Mouse (Mus musculus) brain, adult 10 weeks (tissue): Measurements from ENCODE around the gene Cpsf4. TPM values are rescaled to one million over a fixed set of nuclear protein-coding genes. Genes with fewer than 3 reads are reported as not detected.

Experiments used
- polyA plus RNA-seq: library from polyadenylated mRNA; stranded (reverse); fragments of 350-450 nt; fragmentation: Illumina TruSeq; extraction: RNeasy Lipid Tissue Mini Kit (QIAGEN cat#74804); gene quantifications from one replicate; pipeline ENCODE4 v1.2.3, GENCODE M21; 2015; ENCODE audit warnings: low read depth, low replicate concordance

Gene Cpsf4
- polyA plus RNA-seq = 20.5 TPM

GRCm38 (mm10) chr5:145166536-145167305 lies at the start of gene Cpsf4, which contains the start of gene Ptcd1:
Cpsf4 (plus strand) TSS chr5:145167213.
Ptcd1 (minus strand) TSS chr5:145167108.

GRCm38 (mm10) chr5:145139571-145140519 lies 27.2 kb upstream of the Cpsf4 start, which contains the start of the genes Pdap1 and Bud31:
Pdap1 (minus strand) TSS chr5:145140238.
Bud31 (plus strand) TSS chr5:145140362.

GRCm38 (mm10) chr5:145191962-145192361 lies 24.9 kb downstream of the Cpsf4 start, which contains the start of gene Atp5j2:
Atp5j2 (minus strand) TSS chr5:145192062.

GRCm38 (mm10) chr5:145201321-145201991 lies 34.4 kb downstream of the Cpsf4 start, which contains the start of gene Zkscan14:
Zkscan14 (minus strand) TSS chr5:145201868.

GRCm38 (mm10) chr5:145203936-145204691 lies 37.1 kb downstream of the Cpsf4 start, which contains the start of gene Zkscan5:
Zkscan5 (plus strand) TSS chr5:145204562.

GRCm38 (mm10) chr5:145231367-145231871 lies 64.4 kb downstream of the Cpsf4 start, which contains the start of gene Zfp655:
Zfp655 (plus strand) TSS chr5:145231715.

Other genes with a start within 250 kb of the Cpsf4 start
- gene Smurf1, start 201.4 kb upstream of the Cpsf4 start, polyA plus RNA-seq = 23.9 TPM
- not detected for gene Gm4871, start 134.5 kb upstream of the Cpsf4 start, polyA plus RNA-seq
- not detected for gene 1700018F24Rik, start 124.2 kb upstream of the Cpsf4 start, polyA plus RNA-seq
- gene Arpc1a, start 83.4 kb upstream of the Cpsf4 start, polyA plus RNA-seq = 286 TPM
- gene Kpna7, start 83.2 kb upstream of the Cpsf4 start, polyA plus RNA-seq = not detected
- gene Arpc1b, start 53.0 kb upstream of the Cpsf4 start, polyA plus RNA-seq = 44.7 TPM
- 115 TPM for gene Pdap1, start 27.0 kb upstream of the Cpsf4 start, polyA plus RNA-seq
- 150 TPM for gene Bud31, start 26.9 kb upstream of the Cpsf4 start, polyA plus RNA-seq
- 18.1 TPM for gene Ptcd1, start 105 bp upstream of the Cpsf4 start, polyA plus RNA-seq
- gene Atp5j2, start 24.8 kb downstream of the Cpsf4 start, polyA plus RNA-seq = 411 TPM
- 11.2 TPM for gene Zkscan14, start 34.7 kb downstream of the Cpsf4 start, polyA plus RNA-seq
- gene Zkscan5, start 37.3 kb downstream of the Cpsf4 start, polyA plus RNA-seq = 10.4 TPM
- gene Zfp655, start 64.5 kb downstream of the Cpsf4 start, polyA plus RNA-seq = 33.8 TPM
- 11.9 TPM for gene Zscan25, start 113.3 kb downstream of the Cpsf4 start, polyA plus RNA-seq
- gene Cyp3a57, start 178.1 kb downstream of the Cpsf4 start, polyA plus RNA-seq = not detected